Mouse (Mus musculus): Measurements from ENCODE around the gene Slc35e3.
"Not testable (repeated sequence)": the region's sequence is repeated elsewhere in the genome, so short reads cannot be mapped to it uniquely, and the experiment has no call there.

Gene Slc35e3

GRCm38 (mm10) chr10:117762281-117762830 lies 16.2 kb upstream of the Slc35e3 start:
- no peak for DNase-seq (ENCODE audit: low spot score)

- no peak for DNase-seq (ENCODE audit: low spot score)
These were observed 15.4 kb upstream of the Slc35e3 start for GRCm38 (mm10) chr10:117761551-117761950.

- no peak for DNase-seq (ENCODE audit: low spot score)
These were observed 14.7 kb upstream of the Slc35e3 start for GRCm38 (mm10) chr10:117760831-117761335.

GRCm38 (mm10) chr10:117759844-117760630 lies 13.9 kb upstream of the Slc35e3 start:
- DNase-seq (ENCODE audit: low spot score): no peak

- DNase-seq (ENCODE audit: low spot score): no peak
These were observed 12.9 kb upstream of the Slc35e3 start for GRCm38 (mm10) chr10:117758749-117759727.

- not testable (repeated sequence) for DNase-seq (ENCODE audit: low spot score)
These were observed 12.2 kb upstream of the Slc35e3 start for GRCm38 (mm10) chr10:117758344-117758743.

GRCm38 (mm10) chr10:117757796-117758342 lies 11.7 kb upstream of the Slc35e3 start:
- DNase-seq (ENCODE audit: low spot score): no peak

GRCm38 (mm10) chr10:117757259-117757658 lies 11.1 kb upstream of the Slc35e3 start:
- DNase-seq (ENCODE audit: low spot score): no peak

- DNase-seq (ENCODE audit: low spot score): no peak
These were observed 10.6 kb upstream of the Slc35e3 start for GRCm38 (mm10) chr10:117756784-117757183.

GRCm38 (mm10) chr10:117755799-117756467 lies 9.8 kb upstream of the Slc35e3 start:
- DNase-seq (ENCODE audit: low spot score): no peak

GRCm38 (mm10) chr10:117755086-117755798 lies 9.1 kb upstream of the Slc35e3 start:
- DNase-seq (ENCODE audit: low spot score): no peak

GRCm38 (mm10) chr10:117754609-117754940 lies 8.4 kb upstream of the Slc35e3 start:
- no peak for DNase-seq (ENCODE audit: low spot score)

GRCm38 (mm10) chr10:117753711-117754608 lies 7.8 kb upstream of the Slc35e3 start:
- no peak for DNase-seq (ENCODE audit: low spot score)

GRCm38 (mm10) chr10:117752851-117753647 lies 6.9 kb upstream of the Slc35e3 start:
- DNase-seq (ENCODE audit: low spot score): no peak

- no peak for DNase-seq (ENCODE audit: low spot score)
These were observed 6.2 kb upstream of the Slc35e3 start for GRCm38 (mm10) chr10:117752304-117752821.

- no peak for DNase-seq (ENCODE audit: low spot score)
These were observed 5.6 kb upstream of the Slc35e3 start for GRCm38 (mm10) chr10:117751744-117752143.

- no peak for DNase-seq (ENCODE audit: low spot score)
These were observed 5.1 kb upstream of the Slc35e3 start for GRCm38 (mm10) chr10:117751282-117751610.

- DNase-seq (ENCODE audit: low spot score): no peak
These were observed 4.5 kb upstream of the Slc35e3 start for GRCm38 (mm10) chr10:117750529-117751281.
